Mouse (Mus musculus) erythroblast, embryonic 14.5 days (primary cell): ENCODE results near the gene Mogat2.

Experiments
- GATA1 ChIP-seq: IDR thresholded peaks from 2 replicates; pipeline ENCODE4 v1.6.1; 2012; ENCODE audit warnings: low read length, inconsistent platforms, mixed read lengths
- TAL1 ChIP-seq: IDR thresholded peaks from 3 replicates; pipeline ENCODE4 v1.6.1; 2012; ENCODE audit warnings: low read length, inconsistent platforms, mixed read lengths

DNA sequence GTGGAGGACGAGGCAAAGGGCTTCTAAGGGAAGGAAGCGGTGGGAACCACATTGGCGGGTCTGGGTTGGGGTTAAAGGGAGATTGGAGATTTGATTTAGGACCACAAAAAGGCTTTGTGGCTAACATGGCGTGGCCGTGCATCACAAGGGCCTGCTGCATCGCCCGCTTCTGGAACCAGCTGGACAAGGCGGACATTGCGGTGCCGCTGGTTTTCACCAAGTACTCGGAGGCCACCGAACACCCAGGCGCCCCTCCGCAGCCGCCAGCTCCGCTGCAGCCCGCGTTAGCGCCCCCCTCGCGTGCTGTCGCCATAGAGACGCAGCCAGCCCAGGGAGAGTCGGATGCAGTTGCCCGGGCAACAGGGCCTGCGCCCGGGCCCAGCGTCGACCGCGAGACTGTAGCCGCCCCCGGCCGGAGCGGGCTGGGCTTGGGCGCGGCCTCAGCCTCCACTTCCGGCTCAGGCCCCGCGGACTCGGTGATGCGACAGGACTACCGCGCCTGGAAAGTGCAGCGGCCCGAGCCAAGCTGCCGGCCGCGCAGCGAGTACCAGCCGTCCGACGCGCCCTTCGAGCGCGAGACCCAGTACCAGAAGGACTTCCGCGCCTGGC, 29.6 kb upstream of the Mogat2 start:
- TF ChIP-seq GATA1 (no peak), TAL1 (no peak)
